Mouse (Mus musculus) midbrain, embryonic 10.5 days (tissue): Measurements from ENCODE around the gene Snap25. TPM values are rescaled to one million over a fixed set of nuclear protein-coding genes. Genes with fewer than 3 reads are reported as not detected.

Experiments
- DNase-seq: peaks from one replicate; pipeline ENCODE4 v3.0.0-alpha.2; 2017; ENCODE audit warnings: low spot score
- H3K27ac ChIP-seq: fragments of 300-500 bp; sonication (generic); replicated peaks from 2 replicates; pipeline ENCODE4 v1.5.1; 2016; ENCODE audit warnings: mild to moderate bottlenecking
- H3K27me3 ChIP-seq: fragments of 300-500 bp; sonication (generic); 2 replicates; pipeline ENCODE4 v1.6.1; 2016; ENCODE audit warnings: low read depth, mild to moderate bottlenecking; ENCODE audit not compliant: poor library complexity, severe bottlenecking
- H3K36me3 ChIP-seq: fragments of 300-500 bp; sonication (generic); 2 replicates; pipeline ENCODE4 v1.6.1; 2016; ENCODE audit warnings: mild to moderate bottlenecking, moderate library complexity
- H3K4me1 ChIP-seq: fragments of 300-500 bp; sonication (generic); 2 replicates; pipeline ENCODE4 v1.6.1; 2016
- H3K4me3 ChIP-seq: fragments of 300-500 bp; sonication (generic); 2 replicates; pipeline ENCODE4 v1.5.1; 2016; ENCODE audit warnings: mild to moderate bottlenecking, moderate library complexity
- H3K9me3 ChIP-seq: fragments of 300-500 bp; sonication (generic); replicated peaks from 2 replicates; pipeline ENCODE4 v1.6.1; 2016; ENCODE audit warnings: mild to moderate bottlenecking
- whole genome bisulfite sequencing: fragments of 180-500 bp; shearing (Covaris S2); methylation state at CpG from one replicate; pipeline ENCODE4 v1.1.7; 2016; 5-methylcytosine and 5-hydroxymethylcytosine counted together
- polyA plus RNA-seq: library from polyadenylated mRNA; unstranded; fragments of >200 nt; fragmentation: Nextera tagmentation; extraction: Ambion mirVana; gene quantifications from 2 replicates; pipeline ENCODE4 v1.2.1, GENCODE M21; 2016

The Snap25 gene
- polyA plus RNA-seq, 1 experiment from 2014 or later: 12.5 TPM

GRCm38 (mm10) chr2:136738260-136738659 lies 25.0 kb downstream of the Snap25 start:
- Histone ChIP-seq H3K4me1 (no peaks in the 10 kb centered on the region), H3K9me3 (peaks cover 11% of the 10 kb centered on the region), H3K27ac (no peak overlapping the region), H3K36me3 (no peaks in the 10 kb centered on the region), H3K27me3 (no peaks in the 10 kb centered on the region), H3K4me3 (no peak overlapping the region)
- no peak for DNase-seq
- 74% methylated on average over 2 of the region's 2 CpGs for WGBS

GRCm38 (mm10) chr2:136742230-136742629 lies 29.0 kb downstream of the Snap25 start:
- Histone ChIP-seq H3K27ac (no peak overlapping the region), H3K4me1 (peaks cover 11% of the 10 kb centered on the region; the same call in 1 of the 2 replicates), H3K36me3 (no peaks in the 10 kb centered on the region), H3K9me3 (peaks cover 11% of the 10 kb centered on the region), H3K27me3 (no peaks in the 10 kb centered on the region), H3K4me3 (no peak overlapping the region)
- WGBS: 80% methylated on average over 2 of the region's 2 CpGs
- no peak for DNase-seq

- no peaks in the 10 kb centered on the region for H3K36me3 ChIP-seq
- no peak for DNase-seq
- whole genome bisulfite sequencing: 82% methylated on average over 2 of the region's 2 CpGs
Observed at GRCm38 (mm10) chr2:136744683-136745326, 31.6 kb downstream of the Snap25 start.

GRCm38 (mm10) chr2:136745327-136745994 lies 32.2 kb downstream of the Snap25 start:
- no peak overlapping the region for H3K4me3 ChIP-seq
- DNase-seq: no peak
- H3K27me3 ChIP-seq: no peaks in the 10 kb centered on the region
- H3K4me1 ChIP-seq: peaks cover 20% of the 10 kb centered on the region
- 71% methylated on average over 7 of the region's 7 CpGs for WGBS
- H3K9me3 ChIP-seq: no peaks in the 10 kb centered on the region
- H3K36me3 ChIP-seq: no peaks in the 10 kb centered on the region
- H3K27ac ChIP-seq: peak overlapping the region; percentile 63

More at GRCm38 (mm10) chr2:136744683-136745326, 31.6 kb downstream of the Snap25 start:
- Histone ChIP-seq H3K4me1 (peaks cover 20% of the 10 kb centered on the region), H3K27me3 (no peaks in the 10 kb centered on the region), H3K4me3 (no peak overlapping the region), H3K9me3 (peaks cover 6% of the 10 kb centered on the region), H3K27ac (peak overlapping the region; percentile 63)

GRCm38 (mm10) chr2:136753682-136754081 lies 40.4 kb downstream of the Snap25 start:
- DNase-seq: no peak
- Histone ChIP-seq H3K4me3 (no peak overlapping the region), H3K27ac (peak overlapping the region; percentile 19; the same call in 1 of the 2 replicates), H3K36me3 (no peaks in the 10 kb centered on the region), H3K4me1 (peaks cover 17% of the 10 kb centered on the region), H3K27me3 (no peaks in the 10 kb centered on the region), H3K9me3 (no peaks in the 10 kb centered on the region)
- 28% methylated on average over 3 of the region's 3 CpGs for WGBS

- Histone ChIP-seq H3K36me3 (no peaks in the 10 kb centered on the region), H3K9me3 (no peaks in the 10 kb centered on the region), H3K27ac (no peak overlapping the region), H3K4me3 (no peak overlapping the region), H3K4me1 (no peaks in the 10 kb centered on the region), H3K27me3 (no peaks in the 10 kb centered on the region)
- 86% methylated on average over 5 of the region's 5 CpGs for WGBS
- DNase-seq: no peak
Observed at GRCm38 (mm10) chr2:136758809-136759551, 45.7 kb downstream of the Snap25 start.

- Histone ChIP-seq H3K9me3 (no peaks in the 10 kb centered on the region), H3K4me3 (no peak overlapping the region)
- 84% methylated on average over 2 of the region's 2 CpGs for WGBS
Observed at GRCm38 (mm10) chr2:136778156-136778555, 64.9 kb downstream of the Snap25 start.

GRCm38 (mm10) chr2:136778674-136779073 lies 65.4 kb downstream of the Snap25 start:
- Histone ChIP-seq H3K9me3 (no peaks in the 10 kb centered on the region), H3K4me3 (no peak overlapping the region), H3K4me1 (peaks cover 6% of the 10 kb centered on the region; the same call in 1 of the 2 replicates), H3K36me3 (no peaks in the 10 kb centered on the region), H3K27me3 (no peaks in the 10 kb centered on the region), H3K27ac (no peak overlapping the region)
- DNase-seq: no peak
- WGBS: 92% methylated on average over 3 of the region's 3 CpGs

More at GRCm38 (mm10) chr2:136778156-136778555, 64.9 kb downstream of the Snap25 start:
- no peak overlapping the region for H3K27ac ChIP-seq
- H3K36me3 ChIP-seq: no peaks in the 10 kb centered on the region
- no peaks in the 10 kb centered on the region for H3K27me3 ChIP-seq
- no peak for DNase-seq
- H3K4me1 ChIP-seq: peaks cover 6% of the 10 kb centered on the region; the same call in 1 of the 2 replicates

GRCm38 (mm10) chr2:136780268-136780667 lies 67.0 kb downstream of the Snap25 start:
- peaks cover 6% of the 10 kb centered on the region; the same call in 1 of the 2 replicates for H3K4me1 ChIP-seq
- H3K9me3 ChIP-seq: no peaks in the 10 kb centered on the region
- DNase-seq: no peak
- no peaks in the 10 kb centered on the region for H3K27me3 ChIP-seq
- H3K27ac ChIP-seq: no peak overlapping the region
- H3K4me3 ChIP-seq: no peak overlapping the region
- H3K36me3 ChIP-seq: no peaks in the 10 kb centered on the region

- H3K27ac ChIP-seq: no peak overlapping the region
- peaks cover 11% of the 10 kb centered on the region; the same call in 1 of the 2 replicates for H3K4me1 ChIP-seq
- H3K4me3 ChIP-seq: no peak overlapping the region
- H3K36me3 ChIP-seq: no peaks in the 10 kb centered on the region
- no peaks in the 10 kb centered on the region for H3K27me3 ChIP-seq
- no peaks in the 10 kb centered on the region for H3K9me3 ChIP-seq
- no peak for DNase-seq
- 92% methylated on average over 4 of the region's 4 CpGs for WGBS
Observed at GRCm38 (mm10) chr2:136784310-136784709, 71.1 kb downstream of the Snap25 start.

- Histone ChIP-seq H3K27ac (no peak overlapping the region), H3K4me1 (peaks cover 5% of the 10 kb centered on the region; the same call in 1 of the 2 replicates), H3K9me3 (no peaks in the 10 kb centered on the region), H3K36me3 (no peaks in the 10 kb centered on the region), H3K27me3 (no peaks in the 10 kb centered on the region), H3K4me3 (no peak overlapping the region)
- DNase-seq: no peak
- 66% methylated on average over 4 of the region's 4 CpGs for WGBS
Observed at GRCm38 (mm10) chr2:136788379-136788778, 75.1 kb downstream of the Snap25 start.

- no peaks in the 10 kb centered on the region for H3K36me3 ChIP-seq
- DNase-seq: no peak
- H3K27ac ChIP-seq: no peak overlapping the region
- no peak overlapping the region for H3K4me3 ChIP-seq
- no peaks in the 10 kb centered on the region for H3K9me3 ChIP-seq
- WGBS: 83% methylated on average over 1 of the region's 1 CpGs
- H3K4me1 ChIP-seq: no peaks in the 10 kb centered on the region
- H3K27me3 ChIP-seq: no peaks in the 10 kb centered on the region
Observed at GRCm38 (mm10) chr2:136796518-136796917, 83.3 kb downstream of the Snap25 start.
